ENCODE assay signal across 7 mouse cellular contexts in genomic region chr5:114129550-114130210, GRCm38 (mm10). TPM values are rescaled to one million over a fixed set of nuclear protein-coding genes. Genes with fewer than 3 reads are reported as not detected.
DNase-seq lines count a peak whose midpoint lies in the region; ATAC-seq and TF ChIP-seq lines count a peak whose summit lies in the region.

No protein-coding gene starts in this region.

- H3K27me3 ChIP-seq in thymus, adult 2 months (ENCODE audit: control insufficient read depth, insufficient read depth, low read length) = no peaks in the 10 kb centered on the region
- H3K27me3 ChIP-seq in forebrain, embryonic 13.5 days = no peaks in the 10 kb centered on the region
- H3K27me3 ChIP-seq in liver, embryonic 12.5 days (replicated peaks) = no peaks in the 10 kb centered on the region

- DNase-seq in thymus, adult 2 months = peak; percentile 13
- DNase-seq in thymus, postnatal 36 days = no peak
- DNase-seq in left cerebral cortex, adult 9 months (ENCODE audit: low spot score in 2 of 2) = no peak
- DNase-seq in lung, postnatal 36 days = no peak

- no peaks in the 10 kb centered on the region for H3K36me3 ChIP-seq in thymus, adult 2 months (ENCODE audit: control insufficient read depth, insufficient read depth, low read length)
- peaks cover 19% of the 10 kb centered on the region; the same call in 1 of the 2 replicates for H3K36me3 ChIP-seq in forebrain, embryonic 13.5 days (ENCODE audit: poor library complexity, severe bottlenecking)
- peaks cover 28% of the 10 kb centered on the region for H3K36me3 ChIP-seq in liver, embryonic 12.5 days

- no peak overlapping the region for H3K27ac ChIP-seq in thymus, adult 2 months (ENCODE audit: control insufficient read depth, insufficient read depth, low read length)
- H3K27ac ChIP-seq in forebrain, embryonic 13.5 days = no peak overlapping the region
- no peak overlapping the region for H3K27ac ChIP-seq in liver, embryonic 12.5 days

- ATAC-seq in forebrain, embryonic 13.5 days = no peak
- ATAC-seq in liver, embryonic 12.5 days = no peak
- ATAC-seq in granulocyte monocyte progenitor cell, adult 5-6 weeks (replicated peaks; ENCODE audit: poor library complexity, severe bottlenecking) = no peak

- H3K4me1 ChIP-seq in thymus, adult 2 months (replicated peaks; ENCODE audit: control insufficient read depth, insufficient read depth, low read length) = peaks cover 18% of the 10 kb centered on the region
- peaks cover 40% of the 10 kb centered on the region for H3K4me1 ChIP-seq in forebrain, embryonic 13.5 days
- peaks cover 83% of the 10 kb centered on the region for H3K4me1 ChIP-seq in liver, embryonic 12.5 days

- TF ChIP-seq POLR2A in thymus, adult 2 months (IDR thresholded peaks at IDR 0.05; ENCODE audit: control insufficient read depth, extremely low read depth, insufficient read depth, low read length, poor library complexity) = no peak

- TF ChIP-seq CTCF in thymus, adult 2 months (IDR thresholded peaks at IDR 0.05; ENCODE audit: borderline replicate concordance, control insufficient read depth, extremely low read depth, insufficient read depth, low read length, poor library complexity) = no peak

- H3K9ac ChIP-seq in forebrain, embryonic 13.5 days = no peak overlapping the region
- H3K9ac ChIP-seq in liver, embryonic 12.5 days = peak overlapping the region; percentile 66; the same call in 1 of the 2 replicates

- H3K4me3 ChIP-seq in thymus, adult 2 months (ENCODE audit: control insufficient read depth, insufficient read depth, low read length) = no peak overlapping the region
- H3K4me3 ChIP-seq in forebrain, embryonic 13.5 days = peak overlapping the region; percentile 81
- peak overlapping the region; percentile 74 for H3K4me3 ChIP-seq in liver, embryonic 12.5 days

- H3K9me3 ChIP-seq in forebrain, embryonic 13.5 days (replicated peaks) = no peaks in the 10 kb centered on the region
- H3K9me3 ChIP-seq in liver, embryonic 12.5 days (replicated peaks) = no peaks in the 10 kb centered on the region

- H3K4me2 ChIP-seq in forebrain, embryonic 13.5 days = peak overlapping the region; percentile 96
- H3K4me2 ChIP-seq in liver, embryonic 12.5 days = peak overlapping the region; percentile 99

- 87% methylated on average over 15 of the region's 15 CpGs for WGBS in thymus, adult 2 months
- 79% methylated on average over 15 of the region's 15 CpGs for WGBS in forebrain, embryonic 13.5 days
- WGBS in liver, embryonic 12.5 days (ENCODE audit: insufficient replicate concordance) = 72% methylated on average over 15 of the region's 15 CpGs

RNA-seq across cellular contexts. Expression of gene Ung, which starts 0.5 kb away (rescaled TPM):
- 21.7 and 28.9 TPM in 2 replicates for polyA plus RNA-seq in thymus, adult 2 months (2012; rRNA removed)
- 45.3 and 46.6 TPM in 2 replicates for polyA plus RNA-seq in forebrain, embryonic 13.5 days (2015; fragmentation: Nextera tagmentation; extraction: Ambion mirVana)
- 40.1 and 40.7 TPM in 2 replicates for polyA plus RNA-seq in liver, embryonic 12.5 days (2016; fragmentation: Nextera tagmentation; extraction: Ambion mirVana)
- 39.0 and 45.5 TPM in 2 replicates for total RNA-seq in granulocyte monocyte progenitor cell, adult 5-6 weeks (2014; fragmentation: Nextera tagmentation)
- total RNA-seq in granulocyte monocyte progenitor cell, adult 5-6 weeks (2017) = 23.6 and 38.6 TPM in 2 replicates

RNA-seq across cellular contexts. Expression of gene Alkbh2, which starts 1.7 kb away (rescaled TPM):
- 10.5 and 14.5 TPM in 2 replicates for polyA plus RNA-seq in thymus, adult 2 months (2012; rRNA removed)
- polyA plus RNA-seq in forebrain, embryonic 13.5 days (2015; fragmentation: Nextera tagmentation; extraction: Ambion mirVana) = 6.7 and 9.0 TPM in 2 replicates
- 8.2 and 8.8 TPM in 2 replicates for polyA plus RNA-seq in liver, embryonic 12.5 days (2016; fragmentation: Nextera tagmentation; extraction: Ambion mirVana)
- total RNA-seq in granulocyte monocyte progenitor cell, adult 5-6 weeks (2014; fragmentation: Nextera tagmentation) = 12.0 and 14.8 TPM in 2 replicates
- total RNA-seq in granulocyte monocyte progenitor cell, adult 5-6 weeks (2017) = 2.4 and 9.2 TPM in 2 replicates

RNA-seq across cellular contexts. Expression of gene Acacb, which starts 16.7 kb away (rescaled TPM):
- polyA plus RNA-seq in thymus, adult 2 months (2012; rRNA removed) = 20.1 and 24.4 TPM in 2 replicates
- 0.96 and 1.5 TPM in 2 replicates for polyA plus RNA-seq in forebrain, embryonic 13.5 days (2015; fragmentation: Nextera tagmentation; extraction: Ambion mirVana)
- polyA plus RNA-seq in liver, embryonic 12.5 days (2016; fragmentation: Nextera tagmentation; extraction: Ambion mirVana) = 0.60 and 0.70 TPM in 2 replicates
- total RNA-seq in granulocyte monocyte progenitor cell, adult 5-6 weeks (2014; fragmentation: Nextera tagmentation) = 0.45 and 1.7 TPM in 2 replicates
- total RNA-seq in granulocyte monocyte progenitor cell, adult 5-6 weeks (2017) = 0.10 and 0.13 TPM in 2 replicates

RNA-seq across cellular contexts. Expression of gene Svop, which starts 38.3 kb away (rescaled TPM):
- 0.05 TPM in 1 of 2 replicates, not detected in the other for polyA plus RNA-seq in thymus, adult 2 months (2012; rRNA removed)
- 52.2 and 57.1 TPM in 2 replicates for polyA plus RNA-seq in forebrain, embryonic 13.5 days (2015; fragmentation: Nextera tagmentation; extraction: Ambion mirVana)
- not detected in 2 replicates for polyA plus RNA-seq in liver, embryonic 12.5 days (2016; fragmentation: Nextera tagmentation; extraction: Ambion mirVana)
- total RNA-seq in granulocyte monocyte progenitor cell, adult 5-6 weeks (2014; fragmentation: Nextera tagmentation) = not detected in 2 replicates
- total RNA-seq in granulocyte monocyte progenitor cell, adult 5-6 weeks (2017) = not detected in 2 replicates
